Mouse (Mus musculus) liver, adult (tissue): ENCODE results near the gene Pcsk5.

Experiments used
- GATA4 ChIP-seq: IDR thresholded peaks from 2 replicates; pipeline ENCODE4 v1.6.1; 2014; ENCODE audit warnings: mild to moderate bottlenecking, low read length; ENCODE audit not compliant: insufficient replicate concordance

Gene Pcsk5

GRCm38 (mm10) chr19:17393841-17394591 is 443.4 kb downstream of the Pcsk5 start, which contains the start of gene Rfk:
Rfk (plus strand) TSS chr19:17394043.
- no peak for TF ChIP-seq GATA4

GRCm38 (mm10) chr19:17392866-17393265 is 444.6 kb downstream of the Pcsk5 start:
- no peak for TF ChIP-seq GATA4

- TF ChIP-seq GATA4 = no peak
Measured at GRCm38 (mm10) chr19:17388404-17388803, 449.0 kb downstream of the Pcsk5 start.

GRCm38 (mm10) chr19:17386424-17386823 is 451.0 kb downstream of the Pcsk5 start:
- TF ChIP-seq GATA4 = no peak

GRCm38 (mm10) chr19:17385426-17385825 is 452.0 kb downstream of the Pcsk5 start:
- no peak for TF ChIP-seq GATA4

GRCm38 (mm10) chr19:17385022-17385421 is 452.4 kb downstream of the Pcsk5 start:
- TF ChIP-seq GATA4 = no peak

GRCm38 (mm10) chr19:17382807-17383397 is 454.5 kb downstream of the Pcsk5 start:
- TF ChIP-seq GATA4 = no peak
